Mouse (Mus musculus) spleen, adult 2 months (tissue): ENCODE results near the gene Dgki. TPM values are rescaled to one million over a fixed set of nuclear protein-coding genes. Genes with fewer than 3 reads are reported as not detected.

Experiments used
- DNase-seq, 2 experiments: peaks; one replicate each; pipeline versions ENCODE4 v3.0.0 to v3.0.0-alpha.2; 2012 to 2021; ENCODE audit warnings: low spot score in 2 of 2, low read depth in 1 of 2
- H3K27ac ChIP-seq: fragments of 200-500 bp; 2 replicates; pipeline ENCODE4 v1.5.1; 2012; ENCODE audit warnings: low read length, inconsistent platforms; ENCODE audit not compliant: insufficient read depth
- H3K27me3 ChIP-seq: fragments of 200-500 bp; 2 replicates; pipeline ENCODE4 v1.6.1; 2012; ENCODE audit warnings: mild to moderate bottlenecking, moderate library complexity, low read length, inconsistent platforms; ENCODE audit not compliant: control insufficient read depth, insufficient read depth
- H3K36me3 ChIP-seq: fragments of 200-500 bp; 2 replicates; pipeline ENCODE4 v1.6.1; 2012; ENCODE audit warnings: mild to moderate bottlenecking, low read length, inconsistent platforms; ENCODE audit not compliant: control insufficient read depth, insufficient read depth
- H3K4me1 ChIP-seq: fragments of 200-500 bp; 2 replicates; pipeline ENCODE4 v1.6.1; 2011; ENCODE audit warnings: inconsistent platforms; ENCODE audit not compliant: control insufficient read depth, insufficient read depth, insufficient read length
- H3K4me3 ChIP-seq: fragments of 200-500 bp; 2 replicates; pipeline ENCODE4 v1.5.1; 2011; ENCODE audit warnings: mild to moderate bottlenecking, inconsistent platforms; ENCODE audit not compliant: insufficient read depth, insufficient read length; ENCODE audit errors: extremely low read depth
- CTCF ChIP-seq: fragments of 200-500 bp; IDR thresholded peaks from 2 replicates; pipeline ENCODE4 v1.5.1; 2011; ENCODE audit warnings: mild to moderate bottlenecking, inconsistent platforms; ENCODE audit not compliant: insufficient read depth, insufficient read length, insufficient replicate concordance; ENCODE audit errors: extremely low read depth
- POLR2A ChIP-seq: fragments of 200-500 bp; IDR thresholded peaks from 2 replicates; pipeline ENCODE4 v1.6.1; 2011; ENCODE audit warnings: low read depth, low read length, inconsistent platforms
- WGBS: fragments of 180-500 bp; shearing (Covaris S2); methylation state at CpG from one replicate; pipeline ENCODE4 v1.1.7; 2018; 5-methylcytosine and 5-hydroxymethylcytosine counted together
- polyA plus RNA-seq: library from polyadenylated mRNA; depleted of rRNA; stranded (reverse); fragments of >200 nt; gene quantifications from 2 replicates; pipeline ENCODE4 v1.2.3, GENCODE M21; 2012

Gene Dgki
- polyA plus RNA-seq, 1 experiment, result 0.70 TPM

- no peaks in the 10 kb centered on the region for H3K27me3 ChIP-seq
- no peak overlapping the region for H3K27ac ChIP-seq
- TF ChIP-seq POLR2A, result no peak
- TF ChIP-seq CTCF, result no peak
- no peak overlapping the region for H3K4me3 ChIP-seq
- H3K4me1 ChIP-seq, result no peaks in the 10 kb centered on the region
- 83% methylated on average over 4 of the region's 4 CpGs for WGBS
- H3K36me3 ChIP-seq, result no peaks in the 10 kb centered on the region
- no peak for DNase-seq
Measured at GRCm38 (mm10) chr6:37181961-37182360, 118.0 kb downstream of the Dgki start.

GRCm38 (mm10) chr6:37171149-37171832 lies 128.7 kb downstream of the Dgki start:
- Histone ChIP-seq H3K4me1 (no peaks in the 10 kb centered on the region), H3K27ac (no peak overlapping the region), H3K36me3 (no peaks in the 10 kb centered on the region), H3K27me3 (no peaks in the 10 kb centered on the region), H3K4me3 (no peak overlapping the region)
- TF ChIP-seq CTCF (no peak), POLR2A (no peak)
- DNase-seq, result no peak
- 85% methylated on average over 12 of the region's 12 CpGs for WGBS

- WGBS, result 80% methylated on average over 3 of the region's 3 CpGs
Measured at GRCm38 (mm10) chr6:37158880-37159279, 141.1 kb downstream of the Dgki start.

GRCm38 (mm10) chr6:37154051-37154450 lies 145.9 kb downstream of the Dgki start:
- DNase-seq, result no peak
- Histone ChIP-seq H3K4me1 (no peaks in the 10 kb centered on the region), H3K27ac (no peak overlapping the region), H3K27me3 (no peaks in the 10 kb centered on the region), H3K4me3 (no peak overlapping the region), H3K36me3 (no peaks in the 10 kb centered on the region)
- no peak for TF ChIP-seq CTCF
- TF ChIP-seq POLR2A, result no peak
- 49% methylated on average over 1 of the region's 1 CpGs for WGBS

More at GRCm38 (mm10) chr6:37158880-37159279, 141.1 kb downstream of the Dgki start:
- no peak overlapping the region for H3K27ac ChIP-seq
- no peaks in the 10 kb centered on the region for H3K36me3 ChIP-seq
- DNase-seq, result no peak
- H3K4me3 ChIP-seq, result no peak overlapping the region
- H3K4me1 ChIP-seq, result no peaks in the 10 kb centered on the region
- H3K27me3 ChIP-seq, result no peaks in the 10 kb centered on the region
- TF ChIP-seq POLR2A, result no peak
- no peak for TF ChIP-seq CTCF

- Histone ChIP-seq H3K27ac (no peak overlapping the region), H3K4me3 (no peak overlapping the region), H3K27me3 (no peaks in the 10 kb centered on the region), H3K36me3 (no peaks in the 10 kb centered on the region), H3K4me1 (no peaks in the 10 kb centered on the region)
- 77% methylated on average over 2 of the region's 2 CpGs for WGBS
- TF ChIP-seq POLR2A (no peak), CTCF (no peak)
- DNase-seq, result no peak
Measured at GRCm38 (mm10) chr6:37150483-37150882, 149.5 kb downstream of the Dgki start.

GRCm38 (mm10) chr6:37150038-37150437 lies 149.9 kb downstream of the Dgki start:
- TF ChIP-seq POLR2A, result no peak
- no peak for TF ChIP-seq CTCF
- no peak for DNase-seq
- WGBS, result 55% methylated on average over 4 of the region's 4 CpGs
- H3K4me1 ChIP-seq, result no peaks in the 10 kb centered on the region
- H3K36me3 ChIP-seq, result no peaks in the 10 kb centered on the region
- H3K4me3 ChIP-seq, result no peak overlapping the region
- H3K27me3 ChIP-seq, result no peaks in the 10 kb centered on the region
- H3K27ac ChIP-seq, result no peak overlapping the region

GRCm38 (mm10) chr6:37149196-37149595 lies 150.8 kb downstream of the Dgki start:
- H3K27me3 ChIP-seq, result no peaks in the 10 kb centered on the region
- H3K4me3 ChIP-seq, result no peak overlapping the region
- no peaks in the 10 kb centered on the region for H3K36me3 ChIP-seq
- no peak for DNase-seq
- 89% methylated on average over 6 of the region's 6 CpGs for WGBS
- TF ChIP-seq POLR2A (no peak), CTCF (no peak)
- no peak overlapping the region for H3K27ac ChIP-seq
- no peaks in the 10 kb centered on the region for H3K4me1 ChIP-seq
